Mouse (Mus musculus) WW6 (cell line): Measurements from ENCODE around the gene Zfp105.

Experiments used
- DNase-seq: peaks from one replicate; pipeline ENCODE4 v3.0.0-alpha.2; 2013; ENCODE audit warnings: low read depth, low spot score

Gene Zfp105

GRCm38 (mm10) chr9:122922936-122923381 lies at the start of gene Zfp105:
Gene Zfp105 (plus strand): TSS chr9:122923072.
- DNase-seq = peak; percentile 67

- no peak for DNase-seq
Measured at GRCm38 (mm10) chr9:122874653-122875052, 48.2 kb upstream of the Zfp105 start.

- DNase-seq = no peak
Measured at GRCm38 (mm10) chr9:122875145-122875544, 47.7 kb upstream of the Zfp105 start.

- no peak for DNase-seq
Measured at GRCm38 (mm10) chr9:122885385-122885784, 37.5 kb upstream of the Zfp105 start, which contains the start of gene Zkscan7. Gene Zkscan7 (plus strand): TSS chr9:122885685.

DNA sequence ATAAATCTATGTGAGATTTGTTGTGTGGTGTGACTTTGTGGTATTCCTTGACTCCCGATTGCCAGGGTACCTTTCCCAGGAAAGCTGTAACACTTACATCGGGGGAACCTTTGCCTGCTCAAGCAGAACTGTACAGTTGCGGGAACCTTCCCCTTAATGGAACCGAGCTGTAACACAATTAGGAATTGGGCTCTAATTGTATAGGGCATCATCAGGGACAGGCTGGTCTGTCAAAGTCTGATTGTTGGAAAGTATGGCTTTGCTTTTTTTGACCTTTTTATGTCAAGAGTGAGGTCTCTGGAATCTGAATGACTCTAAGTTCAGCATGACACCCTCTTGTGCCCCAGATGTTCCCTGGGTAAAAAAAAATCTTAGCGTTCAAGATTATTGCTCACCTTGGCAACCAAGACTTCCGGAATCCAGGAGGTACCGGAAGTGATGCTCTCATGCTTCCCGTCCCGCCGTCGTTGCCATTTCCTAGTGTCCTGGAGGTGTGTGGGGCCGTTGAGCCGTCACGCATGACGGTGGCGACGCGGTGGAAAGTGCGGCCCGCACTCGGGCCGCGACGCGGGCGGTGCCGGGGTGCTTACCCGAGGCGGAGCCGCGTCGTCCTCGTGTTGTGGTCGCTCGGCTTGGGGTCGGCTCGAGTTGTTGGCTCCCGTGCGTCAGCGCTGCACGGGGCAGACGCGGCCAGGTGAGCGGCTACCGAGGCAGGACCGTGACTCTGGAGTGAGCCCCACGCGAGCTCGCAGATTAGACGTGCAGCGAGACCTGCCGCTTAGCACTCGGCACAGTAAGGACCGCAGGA lies 36.3 kb upstream of the Zfp105 start:
- no peak for DNase-seq

DNA sequence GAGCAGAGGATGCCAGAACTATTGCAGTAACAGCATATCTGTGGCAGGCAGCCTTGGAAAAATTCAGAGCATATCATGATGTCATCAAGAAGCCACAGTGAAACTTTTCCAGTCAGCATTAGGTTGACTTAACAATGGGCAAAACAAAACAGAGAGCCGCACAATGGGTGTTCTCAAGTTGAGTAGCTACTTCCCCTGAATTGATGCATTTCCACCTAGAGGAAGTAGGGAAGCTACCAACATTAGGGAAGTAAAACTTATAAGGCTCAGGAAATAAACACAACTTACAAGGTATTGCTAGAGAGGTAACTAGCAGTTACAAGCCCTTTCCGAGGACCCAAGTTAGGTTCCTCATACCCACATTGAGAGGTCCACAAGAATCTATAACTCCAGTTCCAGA lies 21.8 kb upstream of the Zfp105 start:
- no peak for DNase-seq

- peak; percentile 46 for DNase-seq
Measured at GRCm38 (mm10) chr9:122902717-122903535, 19.9 kb upstream of the Zfp105 start.

GRCm38 (mm10) chr9:122922436-122922835 lies 436 bp upstream of the Zfp105 start:
- DNase-seq = no peak

DNA sequence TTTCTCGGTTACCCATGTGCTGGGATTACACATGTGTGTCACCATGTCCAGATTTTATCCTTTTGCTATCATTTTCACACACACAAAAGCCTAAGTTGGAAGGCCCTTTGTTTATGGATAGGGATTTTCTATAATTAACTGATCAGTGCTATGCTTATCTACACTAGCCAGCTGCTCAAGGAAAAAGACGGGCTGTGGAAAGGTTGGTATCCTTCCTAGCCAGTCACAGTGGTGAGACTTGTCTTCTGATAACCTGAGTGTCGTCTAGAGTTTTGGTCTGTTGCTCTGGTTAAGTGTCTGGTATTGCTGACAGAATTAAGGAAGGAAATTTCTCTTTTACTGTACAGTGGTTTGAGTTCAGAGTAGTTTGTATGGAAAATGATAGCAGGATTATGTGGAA lies 6.0 kb downstream of the Zfp105 start:
- no peak for DNase-seq

DNA sequence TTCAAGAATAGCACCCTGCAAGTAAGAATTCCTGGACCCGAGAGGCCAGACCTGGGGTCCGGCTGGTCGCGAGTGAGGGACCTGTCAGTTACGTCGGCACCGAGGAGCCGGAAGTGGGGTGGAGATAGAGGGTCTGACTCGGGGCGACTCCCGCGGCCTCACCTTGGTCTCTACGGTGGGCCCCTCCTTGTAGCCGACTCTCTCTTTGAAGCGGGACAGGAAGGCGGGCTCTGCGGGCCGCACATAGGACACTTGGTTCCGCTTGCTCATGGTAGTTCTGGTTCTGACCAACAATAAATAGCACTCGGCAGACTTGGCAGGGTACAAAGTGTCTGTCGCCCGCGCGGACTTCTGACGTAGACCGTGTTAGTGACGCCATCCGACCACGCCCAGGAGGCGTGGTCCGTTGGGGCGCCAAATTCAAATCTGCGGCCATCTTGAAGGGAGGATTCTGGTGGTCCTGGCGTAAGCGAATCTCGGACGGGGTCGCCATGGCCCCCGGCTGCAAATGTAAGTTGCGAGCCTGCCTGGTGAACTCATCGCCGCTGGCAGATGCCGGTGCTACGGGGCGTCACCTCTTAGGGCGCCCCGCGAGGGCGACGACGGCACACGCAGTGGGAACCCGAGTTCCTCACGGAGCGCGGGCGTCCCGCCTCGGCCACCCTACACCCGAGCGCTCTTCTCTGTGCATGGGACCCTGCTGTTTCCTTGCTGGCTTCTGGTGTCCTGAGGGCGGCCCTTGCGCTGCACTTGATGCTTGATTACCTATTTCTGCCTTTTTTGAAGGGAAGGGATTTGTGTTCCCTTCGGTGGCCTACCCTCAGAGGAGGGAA lies 28.0 kb downstream of the Zfp105 start, which contains the start of the genes 1110059G10Rik and Kif15:
Gene 1110059G10Rik, minus strand, starts transcription at position 358 of the 833 bp plus-strand sequence.
Gene Kif15, plus strand, starts transcription at position 404 of the 833 bp plus-strand sequence.
- DNase-seq = peak; percentile 92
